Mouse (Mus musculus): ENCODE measurements around the gene Hells. TPM values are rescaled to one million over a fixed set of nuclear protein-coding genes. Genes with fewer than 3 reads are reported as not detected.
A peak's percentile ranks its signal among the peaks of the same experiment; 100 is the strongest.

The Hells gene
- total RNA-seq (2021): 1 to 10 TPM; 2.7 to 5.7 TPM

GRCm38 (mm10) chr19:38930788-38931565, at the start of gene Hells:
Gene Hells (plus strand): TSS chr19:38930915.
- DNase-seq (ENCODE audit: extremely low spot score in 1 of 2, low spot score in 1 of 2): peak; percentile 69 to 81

DNA sequence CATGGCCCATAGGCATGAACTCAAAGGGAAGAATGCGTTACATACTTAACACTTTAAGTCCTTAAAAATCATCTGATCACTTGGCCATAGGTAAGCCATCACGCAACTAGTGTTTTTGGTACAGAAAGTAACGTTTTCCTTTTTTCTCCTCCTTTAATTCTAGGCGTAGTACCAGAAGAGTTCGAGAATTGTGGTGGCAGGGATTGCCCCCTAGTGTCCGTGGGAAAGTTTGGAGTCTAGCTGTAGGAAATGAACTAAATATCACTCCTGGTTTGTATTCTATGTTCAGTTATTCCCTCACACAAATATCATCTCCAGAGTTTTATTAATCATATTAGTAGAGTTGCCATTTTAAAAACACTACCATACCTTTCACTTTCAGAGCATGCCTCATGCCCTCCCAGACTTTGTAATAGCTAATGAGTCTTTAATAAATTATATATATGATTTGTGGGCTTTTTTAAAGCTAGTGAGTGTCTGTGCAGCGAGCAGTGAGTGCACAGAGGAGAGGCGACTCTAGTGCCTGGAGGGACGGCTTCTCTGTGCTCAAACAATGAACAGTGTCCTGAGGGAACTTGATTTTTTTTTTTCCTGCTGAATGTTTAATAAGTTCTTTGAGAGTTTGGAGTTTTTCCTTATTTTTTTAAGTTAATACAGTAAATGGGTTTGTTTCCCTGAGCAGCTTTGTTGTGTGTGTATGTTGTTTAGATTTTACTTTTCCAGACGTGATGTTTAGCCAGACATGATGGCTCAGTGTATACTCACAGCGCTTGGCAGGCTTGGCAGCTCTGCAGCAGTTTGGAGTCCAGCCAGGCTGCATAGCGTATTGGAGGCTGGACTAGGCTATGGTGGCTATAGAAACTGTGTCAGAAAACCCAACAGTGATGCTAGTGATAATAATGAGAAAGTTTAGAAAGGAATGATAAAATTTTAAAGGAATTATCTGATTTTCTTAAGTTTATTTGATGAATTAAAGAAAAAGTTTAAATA, 29.3 kb upstream of the Hells start:
- DNase-seq (ENCODE audit: extremely low spot score in 1 of 2, low spot score in 1 of 2): peak in 1 of 2 experiments; percentile 18

DNA sequence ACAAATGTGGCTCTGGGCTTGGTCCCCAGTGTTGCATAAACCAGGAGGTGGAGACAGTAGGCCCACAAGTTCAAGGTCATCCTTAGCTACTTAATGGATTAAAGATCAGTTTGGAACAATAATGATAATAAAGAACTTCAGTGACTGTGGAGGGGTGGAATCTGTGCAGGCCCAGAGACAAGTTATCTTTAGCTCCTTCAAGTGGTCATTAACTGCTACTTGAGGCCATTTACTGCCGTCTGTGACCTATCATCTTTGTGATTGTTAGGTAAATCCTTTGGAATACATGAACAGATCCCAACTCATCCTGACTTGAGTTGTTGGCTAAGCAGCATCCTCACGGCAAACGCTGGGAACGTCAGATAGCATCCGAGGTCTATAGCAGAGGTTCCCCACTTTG, 28.2 kb upstream of the Hells start:
- no peak for DNase-seq (ENCODE audit: extremely low spot score in 1 of 2, low spot score in 1 of 2)

DNA sequence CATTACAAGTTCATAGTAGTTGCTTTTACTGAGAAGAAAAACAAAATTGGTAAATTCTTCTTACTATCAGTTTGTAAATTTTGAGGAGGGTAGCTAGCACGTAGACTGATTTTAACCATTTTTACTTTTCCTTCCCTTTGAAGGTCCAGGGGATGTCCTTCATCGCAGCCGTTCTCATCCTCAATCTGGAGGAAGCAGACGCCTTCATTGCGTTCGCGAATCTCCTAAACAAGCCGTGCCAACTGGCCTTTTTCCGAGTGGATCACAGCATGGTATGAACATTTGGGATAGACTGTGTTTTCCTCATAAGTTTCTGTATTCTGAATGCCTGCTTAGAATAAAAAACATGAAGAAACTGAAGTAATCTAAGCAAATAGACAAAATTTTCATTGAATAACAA, 16.9 kb upstream of the Hells start:
- no peak for DNase-seq (ENCODE audit: extremely low spot score in 1 of 2, low spot score in 1 of 2)

GRCm38 (mm10) chr19:38914926-38915325, 15.8 kb upstream of the Hells start:
- DNase-seq (ENCODE audit: extremely low spot score in 1 of 2, low spot score in 1 of 2): no peak

DNA sequence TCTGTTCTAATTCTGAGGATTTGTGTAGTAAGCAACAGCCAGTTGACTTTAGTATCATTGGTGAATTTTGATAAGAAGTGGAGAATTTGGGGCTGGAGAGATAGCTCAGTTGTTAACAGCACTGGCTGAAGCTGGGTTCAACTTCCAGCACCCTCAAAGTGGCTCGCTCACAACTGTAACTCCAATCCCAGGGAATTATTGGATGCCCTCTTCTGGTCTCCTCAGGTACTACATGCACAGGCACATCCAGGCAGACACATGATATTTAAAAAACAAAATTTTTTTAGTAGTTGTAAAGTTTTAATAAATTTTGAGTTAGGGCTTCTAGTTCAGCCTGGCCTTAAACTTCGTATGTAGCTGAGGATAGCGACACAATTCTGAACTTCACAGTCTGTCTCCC, 15.0 kb upstream of the Hells start:
- peak; percentile 17 to 59 for DNase-seq (ENCODE audit: extremely low spot score in 1 of 2, low spot score in 1 of 2)

GRCm38 (mm10) chr19:38928481-38929158, 2.1 kb upstream of the Hells start:
- DNase-seq (ENCODE audit: extremely low spot score in 1 of 2, low spot score in 1 of 2): no peak

- no peak for DNase-seq (ENCODE audit: extremely low spot score in 1 of 2, low spot score in 1 of 2)
Measured at GRCm38 (mm10) chr19:38929471-38930251, 1.1 kb upstream of the Hells start.

DNA sequence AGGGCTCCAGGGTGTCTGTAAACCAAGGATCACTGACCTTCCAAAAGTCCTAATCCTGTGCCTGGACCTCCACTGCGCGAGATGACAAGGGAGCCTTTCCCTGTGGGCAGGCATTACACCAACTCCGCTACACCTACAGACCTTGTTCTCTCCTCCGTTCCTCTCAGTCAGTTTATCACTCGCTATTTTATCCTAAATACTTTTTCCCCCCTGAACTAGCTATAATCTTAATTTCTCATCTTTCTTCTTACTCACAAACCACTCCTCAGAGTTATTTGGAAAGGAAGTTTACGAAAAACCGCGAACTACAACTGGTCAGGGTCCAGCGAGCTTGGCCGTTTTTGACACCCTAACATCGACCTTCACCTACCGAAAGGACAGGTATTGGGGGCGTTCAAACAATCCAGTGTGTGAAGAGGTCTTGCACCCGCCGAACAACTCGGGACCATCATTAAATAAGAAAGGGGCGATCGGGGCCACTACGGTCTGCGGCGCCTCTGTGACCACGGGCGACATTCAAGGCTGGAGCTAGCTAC, 395 bp upstream of the Hells start:
- no peak for DNase-seq (ENCODE audit: extremely low spot score in 1 of 2, low spot score in 1 of 2)

DNA sequence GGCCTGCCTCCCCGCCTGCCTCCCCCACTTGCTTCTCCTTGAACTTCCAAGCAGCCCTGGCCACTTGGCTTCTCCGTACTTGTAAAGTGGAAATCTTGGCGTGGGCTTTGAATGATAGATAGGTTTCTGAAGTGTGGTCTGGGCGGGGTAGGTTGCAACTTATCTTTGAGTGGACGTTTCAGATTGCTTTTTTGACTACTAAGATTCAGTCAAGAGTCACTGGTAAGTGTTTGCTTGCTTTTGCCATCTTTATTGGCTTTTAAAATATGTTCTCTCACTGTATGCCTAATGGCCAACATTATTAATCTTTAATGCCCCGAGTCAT, 813 bp downstream of the Hells start:
- no peak for DNase-seq (ENCODE audit: extremely low spot score in 1 of 2, low spot score in 1 of 2)

- DNase-seq (ENCODE audit: extremely low spot score in 1 of 2, low spot score in 1 of 2): no peak
Measured at GRCm38 (mm10) chr19:38944590-38945307, 14.0 kb downstream of the Hells start.

DNA sequence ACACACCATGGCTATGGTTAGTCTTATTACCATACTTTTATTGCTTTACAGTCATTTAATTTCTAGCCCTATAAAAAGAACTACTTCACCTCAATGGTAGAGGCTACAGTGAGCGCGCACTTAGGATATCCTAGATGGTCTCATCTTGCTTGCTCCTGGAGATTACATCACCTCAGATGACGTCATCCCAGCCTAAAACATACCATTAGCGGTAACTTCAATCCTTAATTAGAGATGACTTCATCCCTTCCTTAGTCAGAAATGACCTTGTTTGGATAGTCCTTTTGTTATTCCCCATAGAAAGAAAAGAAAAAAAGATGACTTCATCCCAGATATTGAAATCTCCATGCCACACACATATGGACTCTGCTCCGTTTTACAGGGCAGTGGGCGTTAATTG, 40.0 kb downstream of the Hells start:
- no peak for DNase-seq (ENCODE audit: extremely low spot score in 1 of 2, low spot score in 1 of 2)

DNA sequence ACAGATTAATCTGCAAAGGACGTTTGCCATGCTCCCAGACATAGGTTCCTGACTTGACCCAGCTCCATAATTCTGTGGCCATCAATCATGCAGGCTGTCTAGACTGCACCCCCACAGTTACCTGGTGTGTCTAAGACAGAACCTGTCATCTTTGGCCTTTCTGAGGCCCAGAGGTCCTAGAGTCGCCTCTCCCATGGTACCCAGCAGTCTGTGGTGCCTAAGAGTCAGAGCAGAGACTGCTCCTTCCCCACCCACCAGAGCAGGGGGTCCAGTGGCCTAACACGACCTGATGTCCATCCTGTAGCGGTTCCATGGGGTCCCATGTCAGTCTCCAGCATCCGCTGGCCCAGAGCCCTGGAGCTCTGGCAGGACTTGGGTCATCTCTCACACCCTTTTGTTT, 41.9 kb downstream of the Hells start:
- DNase-seq (ENCODE audit: extremely low spot score in 1 of 2, low spot score in 1 of 2): no peak

DNA sequence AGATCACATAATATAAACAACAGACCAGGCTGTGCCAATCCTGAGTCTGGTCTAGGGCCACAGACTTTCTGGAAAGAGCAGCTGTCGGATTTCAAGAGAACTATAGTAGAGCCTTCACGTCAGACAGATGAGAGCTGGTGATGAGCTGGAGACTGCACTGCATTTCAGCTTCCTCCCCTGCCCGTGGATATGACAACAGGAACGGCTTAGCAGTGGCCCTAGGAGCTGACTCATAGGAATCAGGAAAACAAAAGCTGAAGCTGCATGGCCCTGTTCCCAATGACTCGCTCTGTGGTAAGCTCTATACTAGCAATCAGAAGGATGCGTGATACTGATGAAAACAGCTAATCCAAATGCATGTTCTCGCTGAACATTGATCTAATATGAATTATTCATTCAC, 43.0 kb downstream of the Hells start:
- no peak for DNase-seq (ENCODE audit: extremely low spot score in 1 of 2, low spot score in 1 of 2)

DNA sequence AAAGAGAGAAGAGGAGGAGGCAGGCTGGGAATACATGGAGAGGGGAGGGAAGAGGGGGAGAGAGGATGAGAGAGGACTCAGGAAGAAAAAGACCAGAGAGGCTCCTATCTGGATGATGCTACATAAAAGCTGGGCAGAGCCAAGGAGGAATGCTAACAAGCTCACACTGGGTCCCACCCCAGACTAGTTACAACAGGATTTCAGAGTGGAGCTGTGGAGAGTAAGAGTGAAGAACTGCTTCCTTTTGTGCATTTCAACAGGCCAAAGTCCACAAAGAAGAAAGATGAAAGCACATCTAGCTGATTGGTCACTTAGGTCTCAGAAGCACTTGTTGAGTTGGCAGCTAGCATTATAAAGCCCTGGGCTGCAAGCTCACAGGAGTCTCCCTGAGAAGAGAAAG, 45.6 kb downstream of the Hells start:
- DNase-seq (ENCODE audit: extremely low spot score in 1 of 2, low spot score in 1 of 2): no peak

DNA sequence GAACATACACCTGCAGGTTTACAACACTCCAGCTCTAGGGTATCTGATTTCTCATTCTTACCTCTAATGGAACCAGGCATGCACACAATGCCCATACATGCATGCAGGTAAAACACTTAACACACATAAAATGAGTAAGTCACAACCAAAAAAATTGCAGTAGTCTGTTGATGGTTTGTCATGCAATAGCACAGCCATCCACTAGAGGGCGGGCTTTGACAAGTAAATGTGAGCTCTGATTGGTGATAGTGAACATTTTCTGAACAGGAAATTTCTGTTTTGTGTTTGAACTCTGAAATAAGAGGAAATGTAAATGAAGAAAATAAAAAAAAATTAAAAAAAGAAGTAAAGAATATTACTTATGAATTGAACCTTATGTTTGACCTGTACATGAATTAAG, 51.3 kb downstream of the Hells start:
- peak; percentile 64 to 83 for DNase-seq (ENCODE audit: extremely low spot score in 1 of 2, low spot score in 1 of 2)

GRCm38 (mm10) chr19:38998248-38998647, 67.5 kb downstream of the Hells start:
- no peak for DNase-seq (ENCODE audit: extremely low spot score in 1 of 2, low spot score in 1 of 2)

DNA sequence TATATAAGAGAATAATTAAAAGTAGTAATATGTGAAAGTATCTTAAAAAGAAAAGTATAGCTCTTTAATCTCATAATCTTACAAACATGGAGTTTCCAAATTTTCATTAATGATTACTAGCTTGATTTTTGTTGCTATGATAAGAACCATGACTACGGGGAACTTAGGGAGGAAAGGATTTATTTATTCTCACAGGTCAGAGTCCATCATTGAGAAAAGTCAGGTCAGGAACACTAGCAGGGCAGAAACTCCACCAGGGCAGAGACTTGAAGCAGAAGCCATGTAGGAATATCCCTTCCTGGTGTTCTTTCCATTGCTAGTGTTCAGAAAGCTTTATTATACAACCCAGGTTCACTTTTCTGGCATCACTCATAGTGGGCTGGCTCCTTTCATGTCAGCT, 68.0 kb downstream of the Hells start:
- DNase-seq (ENCODE audit: extremely low spot score in 1 of 2, low spot score in 1 of 2): no peak

- DNase-seq (ENCODE audit: extremely low spot score in 1 of 2, low spot score in 1 of 2): no peak
Measured at GRCm38 (mm10) chr19:39005132-39005531, 74.4 kb downstream of the Hells start.
